Mouse (Mus musculus): ENCODE measurements around the gene Fancm. TPM values are rescaled to one million over a fixed set of nuclear protein-coding genes. Genes with fewer than 3 reads are reported as not detected.
"Not testable (repeated sequence)": the region's sequence is repeated elsewhere in the genome, so short reads cannot be mapped to it uniquely, and the experiment has no call there.

Gene Fancm
- polyA plus RNA-seq, 1 experiment = 1.2 TPM

GRCm38 (mm10) chr12:65111503-65111902 is 36.1 kb downstream of the Fancm start:
- Histone ChIP-seq H3K79me2 (ENCODE audit: control insufficient read depth, insufficient read depth) (no peaks in the 10 kb centered on the region), H3ac (ENCODE audit: control insufficient read depth, insufficient read length) (no peak overlapping the region), H3K4me3 (no peak overlapping the region), H3K4me2 (ENCODE audit: low read depth) (no peak overlapping the region), H3K36me3 (ENCODE audit: control insufficient read depth, insufficient read depth) (peaks cover 4% of the 10 kb centered on the region), H3K27me3 (ENCODE audit: control insufficient read depth, insufficient read depth, insufficient read length) (no peaks in the 10 kb centered on the region)
- TF ChIP-seq TCF3 (IDR thresholded peaks at IDR 0.05; ENCODE audit: insufficient read length, low read depth) (no peak), REST (IDR thresholded peaks at IDR 0.05; ENCODE audit: insufficient read depth, insufficient read length) (no peak), CEBPB (IDR thresholded peaks at IDR 0.05; ENCODE audit: insufficient read depth, poor library complexity, severe bottlenecking) (no peak), E2F4 (IDR thresholded peaks at IDR 0.05; ENCODE audit: insufficient read depth) (no peak), TCF12 (IDR thresholded peaks at IDR 0.05; ENCODE audit: insufficient read depth, poor library complexity, severe bottlenecking) (no peak), POLR2AphosphoS2 (IDR thresholded peaks at IDR 0.05; ENCODE audit: insufficient read length, low read depth) (no peak), USF1 (IDR thresholded peaks at IDR 0.05; ENCODE audit: low read depth) (no peak), MAX (IDR thresholded peaks at IDR 0.05; ENCODE audit: low read depth) (no peak), MYOG (IDR thresholded peaks at IDR 0.05; ENCODE audit: control insufficient read depth in 1 of 3, insufficient read depth in 1 of 3, insufficient read length in 2 of 3, low read depth in 2 of 3) (no peak)

GRCm38 (mm10) chr12:65112811-65113210 is 37.4 kb downstream of the Fancm start:
- Histone ChIP-seq H3K36me3 (ENCODE audit: control insufficient read depth, insufficient read depth) (peaks cover 13% of the 10 kb centered on the region), H3K79me2 (ENCODE audit: control insufficient read depth, insufficient read depth) (no peaks in the 10 kb centered on the region), H3K27me3 (ENCODE audit: control insufficient read depth, insufficient read depth, insufficient read length) (no peaks in the 10 kb centered on the region), H3K4me2 (ENCODE audit: low read depth) (no peak overlapping the region), H3ac (ENCODE audit: control insufficient read depth, insufficient read length) (no peak overlapping the region), H3K4me3 (no peak overlapping the region)
- TF ChIP-seq SRF (IDR thresholded peaks at IDR 0.05; ENCODE audit: control insufficient read depth, insufficient read length, low read depth) (no peak), TCF3 (IDR thresholded peaks at IDR 0.05; ENCODE audit: insufficient read length, low read depth) (no peak)

- Histone ChIP-seq H3K79me2 (ENCODE audit: control insufficient read depth, insufficient read depth) (no peaks in the 10 kb centered on the region), H3K27me3 (ENCODE audit: control insufficient read depth, insufficient read depth, insufficient read length) (no peaks in the 10 kb centered on the region), H3K4me2 (ENCODE audit: low read depth) (no peak overlapping the region), H3K36me3 (ENCODE audit: control insufficient read depth, insufficient read depth) (peaks cover 13% of the 10 kb centered on the region), H3K4me3 (no peak overlapping the region), H3ac (ENCODE audit: control insufficient read depth, insufficient read length) (no peak overlapping the region)
- no peak for TF ChIP-seq E2F4 (IDR thresholded peaks at IDR 0.05; ENCODE audit: insufficient read depth)
These were observed 38.5 kb downstream of the Fancm start for GRCm38 (mm10) chr12:65113925-65114324.

- not testable (repeated sequence) for H3K4me2 ChIP-seq (ENCODE audit: low read depth); H3K4me3 ChIP-seq; H3K27me3 ChIP-seq (ENCODE audit: control insufficient read depth, insufficient read depth, insufficient read length); H3ac ChIP-seq (ENCODE audit: control insufficient read depth, insufficient read length); H3K79me2 ChIP-seq (ENCODE audit: control insufficient read depth, insufficient read depth)
- H3K36me3 ChIP-seq (ENCODE audit: control insufficient read depth, insufficient read depth) = peaks cover 13% of the 10 kb centered on the region
These were observed 39.6 kb downstream of the Fancm start for GRCm38 (mm10) chr12:65114978-65115377.

DNA sequence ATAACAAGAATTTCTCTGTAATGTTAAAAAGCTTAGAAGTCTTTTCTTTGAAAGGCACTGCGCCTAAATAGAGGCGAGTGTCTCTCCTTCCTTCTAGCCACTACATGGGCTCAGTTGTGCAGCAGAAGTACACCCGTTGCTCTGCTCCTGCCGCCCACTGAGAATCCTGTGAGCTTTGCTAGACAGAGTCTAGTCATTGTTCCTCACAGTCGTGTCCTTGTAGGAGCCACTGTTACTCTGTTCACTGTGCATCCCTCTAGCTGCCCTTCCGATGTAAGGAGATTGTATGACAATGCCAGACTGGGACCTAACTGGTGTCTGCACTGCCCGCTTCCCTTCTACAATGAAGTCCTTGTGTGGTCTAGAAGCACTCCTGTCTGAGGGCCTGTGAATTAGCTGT is 43.6 kb downstream of the Fancm start:
- Histone ChIP-seq H3K4me2 (ENCODE audit: low read depth) (no peak overlapping the region), H3K36me3 (ENCODE audit: control insufficient read depth, insufficient read depth) (peaks cover 23% of the 10 kb centered on the region), H3K4me3 (no peak overlapping the region), H3ac (ENCODE audit: control insufficient read depth, insufficient read length) (no peak overlapping the region), H3K27me3 (ENCODE audit: control insufficient read depth, insufficient read depth, insufficient read length) (no peaks in the 10 kb centered on the region), H3K79me2 (ENCODE audit: control insufficient read depth, insufficient read depth) (no peaks in the 10 kb centered on the region)
- TF ChIP-seq MAX (IDR thresholded peaks at IDR 0.05; ENCODE audit: low read depth) (no peak), E2F4 (IDR thresholded peaks at IDR 0.05; ENCODE audit: insufficient read depth) (no peak), REST (IDR thresholded peaks at IDR 0.05; ENCODE audit: insufficient read depth, insufficient read length) (no peak), MYOD1 (IDR thresholded peaks at IDR 0.05; ENCODE audit: control insufficient read depth in 1 of 3, insufficient read length in 2 of 3, low read depth in 2 of 3) (no peak), USF1 (IDR thresholded peaks at IDR 0.05; ENCODE audit: low read depth) (no peak), TCF12 (IDR thresholded peaks at IDR 0.05; ENCODE audit: insufficient read depth, poor library complexity, severe bottlenecking) (no peak), MYOG (IDR thresholded peaks at IDR 0.05; ENCODE audit: control insufficient read depth in 1 of 3, insufficient read depth in 1 of 3, insufficient read length in 2 of 3, low read depth in 2 of 3) (no peak), CEBPB (IDR thresholded peaks at IDR 0.05; ENCODE audit: insufficient read depth, poor library complexity, severe bottlenecking) (no peak)

GRCm38 (mm10) chr12:65119451-65119850 is 44.0 kb downstream of the Fancm start:
- H3ac ChIP-seq (ENCODE audit: control insufficient read depth, insufficient read length) = no peak overlapping the region
- no peak overlapping the region for H3K4me2 ChIP-seq (ENCODE audit: low read depth)
- H3K79me2 ChIP-seq (ENCODE audit: control insufficient read depth, insufficient read depth) = no peaks in the 10 kb centered on the region
- no peak for TF ChIP-seq CEBPB (IDR thresholded peaks at IDR 0.05; ENCODE audit: insufficient read depth, poor library complexity, severe bottlenecking)
- TF ChIP-seq MYOG (IDR thresholded peaks at IDR 0.05; ENCODE audit: control insufficient read depth in 1 of 3, insufficient read depth in 1 of 3, insufficient read length in 2 of 3, low read depth in 2 of 3) = no peak
- no peak for TF ChIP-seq POLR2AphosphoS2 (IDR thresholded peaks at IDR 0.05; ENCODE audit: insufficient read length, low read depth)
- TF ChIP-seq POLR2A (IDR thresholded peaks at IDR 0.05; ENCODE audit: insufficient read length, low read depth) = no peak
- no peak for TF ChIP-seq MAX (IDR thresholded peaks at IDR 0.05; ENCODE audit: low read depth)
- TF ChIP-seq TCF12 (IDR thresholded peaks at IDR 0.05; ENCODE audit: insufficient read depth, poor library complexity, severe bottlenecking) = no peak
- TF ChIP-seq E2F4 (IDR thresholded peaks at IDR 0.05; ENCODE audit: insufficient read depth) = no peak
- no peak for TF ChIP-seq REST (IDR thresholded peaks at IDR 0.05; ENCODE audit: insufficient read depth, insufficient read length)
- peaks cover 23% of the 10 kb centered on the region for H3K36me3 ChIP-seq (ENCODE audit: control insufficient read depth, insufficient read depth)
- no peaks in the 10 kb centered on the region for H3K27me3 ChIP-seq (ENCODE audit: control insufficient read depth, insufficient read depth, insufficient read length)
- H3K4me3 ChIP-seq = no peak overlapping the region

- peaks cover 23% of the 10 kb centered on the region for H3K36me3 ChIP-seq (ENCODE audit: control insufficient read depth, insufficient read depth)
These were observed 60.7 kb downstream of the Fancm start for GRCm38 (mm10) chr12:65136121-65136520.

More at GRCm38 (mm10) chr12:65136121-65136520, 60.7 kb downstream of the Fancm start:
- not testable (repeated sequence) for H3K79me2 ChIP-seq (ENCODE audit: control insufficient read depth, insufficient read depth); H3ac ChIP-seq (ENCODE audit: control insufficient read depth, insufficient read length); H3K27me3 ChIP-seq (ENCODE audit: control insufficient read depth, insufficient read depth, insufficient read length); H3K4me3 ChIP-seq; H3K4me2 ChIP-seq (ENCODE audit: low read depth)

Data from myocyte (in vitro differentiated cells).